Mouse (Mus musculus): ENCODE results near the gene Mapk6.

Gene Mapk6

DNA sequence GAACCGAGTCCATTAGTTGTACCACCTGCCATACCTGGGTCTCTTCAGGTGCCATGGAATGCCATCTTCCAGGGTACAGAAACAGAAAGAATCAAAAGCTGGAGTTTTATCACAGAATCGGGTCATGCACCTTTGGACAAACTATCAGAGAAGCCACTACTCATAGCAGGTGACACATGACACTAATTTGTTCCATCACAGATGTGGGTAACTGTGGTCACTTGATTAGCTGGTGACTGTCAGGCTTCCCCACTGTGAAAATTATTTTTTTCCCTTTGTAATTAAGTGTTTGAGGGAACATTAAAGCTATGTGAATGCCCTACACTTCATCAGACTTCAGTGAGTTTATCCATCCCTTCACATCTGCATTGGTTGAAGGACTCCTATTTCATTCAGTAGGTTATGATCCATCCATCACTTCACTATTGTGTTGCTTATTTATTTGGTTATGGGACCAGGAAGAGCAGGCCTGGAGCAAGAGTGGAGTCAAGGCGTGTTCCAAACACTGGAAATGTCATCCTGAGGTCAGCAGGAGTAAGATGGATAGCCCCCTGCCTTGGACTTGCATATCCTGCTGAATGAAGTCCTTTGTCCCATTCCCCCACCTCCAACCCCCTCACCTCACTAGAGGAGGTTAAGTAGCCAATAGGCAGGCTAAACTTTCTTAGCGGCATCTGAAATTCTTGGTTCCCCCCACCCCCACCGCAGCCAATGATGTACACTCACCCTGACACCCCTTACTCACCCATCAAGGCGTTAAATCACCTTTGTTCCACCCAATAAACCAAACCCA lies 14.7 kb upstream of the Mapk6 start:
- DNase-seq = no peak

DNA sequence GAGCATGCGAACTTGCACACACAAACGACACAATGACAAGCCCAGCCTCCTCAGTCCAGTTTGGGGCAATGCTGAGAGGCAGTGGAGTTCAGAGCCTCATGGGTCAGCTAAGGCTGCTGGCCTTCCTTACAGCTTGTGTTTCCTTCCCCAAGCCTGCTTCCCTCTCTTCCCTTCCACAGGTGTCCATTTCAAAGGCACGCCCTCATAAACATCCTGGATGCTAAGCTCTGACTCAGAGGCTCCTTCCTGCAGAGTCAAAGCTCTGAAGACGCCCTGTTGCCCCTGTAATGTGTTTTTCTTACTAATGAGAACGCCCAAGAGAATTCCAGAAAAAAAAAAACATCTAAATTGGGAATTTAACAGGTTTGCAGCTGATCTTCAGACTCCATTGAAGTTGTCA lies 13.9 kb upstream of the Mapk6 start:
- DNase-seq = no peak

DNA sequence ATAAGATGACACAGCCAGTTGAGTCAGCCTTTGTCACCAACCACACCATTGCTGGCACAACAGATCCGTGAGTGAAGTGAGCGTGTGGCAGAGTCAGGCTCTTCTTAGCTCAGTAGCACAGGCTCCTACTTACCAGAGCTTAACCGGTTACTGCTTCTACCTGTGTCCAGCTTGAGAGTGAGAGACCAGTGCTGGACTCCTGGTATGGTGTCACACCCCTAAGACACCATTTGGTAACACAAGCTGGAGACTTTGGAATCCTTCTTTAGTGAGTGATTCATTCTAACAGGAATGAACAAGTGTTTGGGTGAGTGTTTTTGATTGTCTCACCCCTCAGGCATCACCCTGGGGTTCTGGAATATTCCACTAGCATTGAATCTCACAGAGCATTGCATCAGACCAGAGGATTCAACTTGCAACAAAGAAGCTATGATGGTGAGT lies 12.5 kb upstream of the Mapk6 start:
- no peak for DNase-seq

DNA sequence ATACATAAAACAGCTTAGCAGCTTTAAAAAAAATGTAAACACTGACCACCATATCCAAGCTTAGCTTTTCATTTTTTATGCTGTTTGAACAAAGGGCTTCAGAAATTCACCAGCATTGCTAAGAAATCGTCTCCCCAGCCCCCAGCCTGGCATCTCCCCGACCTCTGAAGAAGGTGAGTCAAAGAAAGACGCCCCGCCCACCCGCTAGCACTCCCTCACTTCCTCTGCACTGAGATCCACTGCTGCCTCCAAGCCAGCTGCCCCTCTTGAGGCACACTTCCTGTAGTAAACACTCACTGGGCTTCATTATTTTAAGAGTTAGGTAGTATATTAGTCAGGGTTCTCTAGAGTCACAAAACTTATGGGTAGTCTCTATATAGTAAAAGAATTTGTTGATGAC lies 4.4 kb upstream of the Mapk6 start:
- DNase-seq = no peak

DNA sequence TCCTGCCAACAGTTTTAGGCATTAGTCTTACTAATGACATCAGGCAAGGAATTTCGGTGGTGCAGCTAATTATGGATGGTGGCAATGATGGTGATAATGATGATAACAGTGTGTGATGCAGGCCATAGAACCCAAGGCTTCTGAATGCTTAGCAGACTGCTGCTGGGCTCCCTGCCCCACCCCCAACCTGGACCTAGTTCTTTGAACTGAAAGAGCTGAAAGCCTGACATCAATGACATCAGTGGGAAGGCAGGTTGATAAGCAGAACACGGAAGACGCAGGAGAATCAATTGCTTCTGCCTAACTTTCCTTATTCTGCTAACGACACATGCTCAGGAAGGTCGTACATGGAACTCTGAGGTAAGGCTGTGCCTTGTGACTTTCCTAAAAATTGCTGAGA lies 3.4 kb upstream of the Mapk6 start:
- DNase-seq = no peak

DNA sequence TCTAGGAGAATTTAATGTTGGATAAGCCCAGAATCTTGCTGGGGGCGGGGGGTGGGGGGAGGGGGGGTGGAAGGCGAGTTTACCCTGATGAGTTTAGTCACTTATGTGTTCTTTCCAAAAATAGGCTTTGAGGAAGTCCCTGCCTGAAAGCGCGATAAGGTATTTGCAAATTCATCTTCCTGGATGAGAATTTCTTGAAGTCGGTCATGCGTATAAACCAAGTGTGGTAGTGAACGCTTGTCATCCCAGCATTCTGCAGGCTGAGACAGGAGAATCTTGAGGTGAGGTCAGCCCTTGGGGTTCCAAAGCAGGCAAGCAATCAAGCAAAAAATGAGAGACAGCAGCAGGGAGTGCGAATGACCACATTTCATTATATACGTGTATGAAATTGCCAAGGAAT lies 1.8 kb upstream of the Mapk6 start:
- no peak for DNase-seq

DNA sequence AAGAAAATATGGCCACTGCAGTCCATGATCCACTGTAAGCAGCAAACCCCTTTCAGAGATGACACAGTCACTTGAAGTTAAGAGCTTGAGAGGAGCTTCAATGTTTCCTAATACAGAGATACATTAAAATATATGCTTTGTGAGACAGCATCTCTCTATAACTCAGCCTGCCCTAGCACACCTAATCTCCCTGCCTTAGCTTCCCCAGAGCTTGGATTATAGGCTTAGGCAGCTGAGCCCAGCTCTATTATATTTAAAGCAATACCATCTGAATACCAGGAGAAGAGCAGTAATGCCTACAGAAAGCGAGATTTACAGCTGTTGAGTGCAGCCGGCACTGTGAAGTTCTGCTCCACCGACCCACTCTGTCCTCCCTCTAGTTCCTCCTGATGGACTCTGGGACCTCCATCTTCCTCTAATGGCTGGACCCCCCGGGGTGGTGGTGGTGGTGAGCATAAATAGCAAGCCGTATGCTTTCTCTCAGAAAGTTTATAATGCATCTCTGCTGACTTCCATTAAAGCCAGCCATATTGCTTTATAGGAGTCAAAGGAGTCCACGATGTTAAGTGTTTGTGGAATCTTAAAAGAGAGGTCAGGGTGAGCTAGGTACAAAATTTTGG lies 1.2 kb upstream of the Mapk6 start:
- peak; percentile 58 for DNase-seq

DNA sequence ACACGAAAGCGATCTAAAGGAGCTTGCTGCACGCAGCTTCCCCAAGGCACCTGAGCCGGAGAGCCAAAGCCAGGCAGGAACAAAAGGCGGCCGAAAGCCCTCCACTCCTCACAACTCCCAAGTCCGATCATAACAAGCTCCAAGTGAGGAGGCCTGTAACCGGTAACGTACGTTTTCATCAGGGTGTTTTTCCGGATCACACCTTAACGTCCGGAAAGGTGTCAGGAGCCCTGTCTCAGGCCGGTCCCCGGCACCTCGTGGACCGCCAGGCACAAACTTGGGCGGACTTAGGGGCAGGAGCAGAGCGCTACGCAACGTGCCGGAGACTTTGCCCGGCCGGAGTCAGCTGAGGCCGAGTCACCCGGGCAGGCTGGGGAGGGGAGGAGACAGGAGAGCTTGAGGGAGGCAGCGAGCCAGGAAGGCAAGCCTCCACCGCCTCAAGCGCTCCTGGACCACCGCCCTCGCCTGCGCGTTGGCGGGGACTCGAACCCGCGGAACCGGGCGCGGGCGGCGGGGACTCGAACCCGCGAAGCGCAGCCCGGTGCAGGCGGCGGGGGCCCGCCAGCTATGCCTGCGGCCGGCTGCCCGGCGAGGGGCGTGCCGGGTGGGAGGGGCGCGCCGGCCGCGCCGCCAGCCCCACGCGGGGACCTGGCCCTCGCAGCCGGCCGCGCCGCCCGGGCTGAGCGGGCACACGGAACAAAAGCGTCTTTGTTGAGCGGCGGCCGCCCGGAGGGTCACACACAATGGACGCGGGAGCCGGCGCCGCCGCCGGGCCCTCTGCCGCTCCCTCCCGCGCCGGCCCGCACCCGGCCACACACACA lies 564 bp downstream of the Mapk6 start:
- DNase-seq = peak; percentile 84

DNA sequence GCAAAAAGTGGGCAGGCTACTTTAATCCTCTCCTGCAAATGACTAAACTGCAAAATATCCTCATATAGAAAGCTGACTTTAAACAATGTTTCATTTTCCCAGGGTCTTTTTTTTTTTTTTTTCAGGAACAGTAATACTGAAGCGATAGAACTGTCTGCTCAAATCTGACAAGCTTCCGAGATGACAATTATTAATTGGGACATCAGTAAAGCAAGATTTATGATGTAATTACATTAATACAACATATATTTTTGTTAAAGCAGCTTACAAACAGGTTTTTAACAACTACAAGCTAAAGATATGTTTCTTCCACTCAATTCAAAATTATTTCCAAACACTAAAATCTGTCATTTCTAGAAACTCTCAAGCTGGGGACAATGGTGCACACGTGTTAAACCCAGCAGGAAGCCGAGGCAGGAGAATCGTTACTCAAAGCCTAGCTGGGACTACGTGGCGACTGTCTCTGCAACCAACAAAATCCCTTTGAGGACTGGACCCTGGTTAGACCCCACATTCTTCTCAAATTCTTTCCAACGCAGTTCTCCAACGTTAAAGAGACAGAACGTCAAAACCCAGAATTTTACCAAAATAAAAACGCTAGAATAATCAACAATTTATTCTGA lies 1.5 kb downstream of the Mapk6 start:
- no peak for DNase-seq

DNA sequence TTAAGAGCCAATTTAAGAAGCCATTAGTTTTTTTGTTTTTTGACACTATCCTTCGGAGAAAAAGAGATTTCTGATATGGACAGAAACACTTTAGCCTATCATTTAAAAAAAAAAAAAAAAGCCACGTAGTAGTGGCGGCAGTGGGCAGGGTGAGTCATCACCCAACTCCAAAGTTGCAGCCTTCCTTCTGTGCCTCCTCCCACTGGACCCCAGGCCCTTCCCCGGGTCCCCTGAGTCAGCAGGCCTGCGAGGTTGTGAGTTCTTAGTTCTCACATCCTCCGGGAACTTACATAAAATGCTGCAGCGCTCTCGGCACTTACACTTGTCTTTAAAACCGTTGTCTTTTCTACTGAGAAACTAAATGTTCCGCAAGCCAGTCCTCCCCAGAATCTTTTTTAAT lies 2.0 kb downstream of the Mapk6 start:
- DNase-seq = no peak

DNA sequence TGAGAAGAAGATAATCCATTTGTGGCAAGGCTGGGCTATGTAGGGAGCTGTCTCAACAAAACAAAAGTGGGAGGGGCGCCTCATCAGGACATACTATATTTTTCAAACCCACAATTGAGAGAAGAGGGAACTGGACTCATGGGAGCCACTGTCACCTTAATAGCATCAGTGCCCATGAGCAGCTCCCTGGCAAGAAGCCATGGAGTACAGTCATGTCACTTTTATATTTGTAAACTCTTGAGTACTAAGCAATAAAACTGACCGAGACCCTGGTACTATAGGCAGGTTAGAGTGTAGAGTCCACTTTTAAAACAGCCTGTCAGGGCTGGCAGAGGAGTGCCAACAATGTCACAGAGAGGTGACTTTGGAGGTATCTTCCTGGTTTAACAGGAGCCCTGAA lies 3.7 kb downstream of the Mapk6 start:
- DNase-seq = no peak

DNA sequence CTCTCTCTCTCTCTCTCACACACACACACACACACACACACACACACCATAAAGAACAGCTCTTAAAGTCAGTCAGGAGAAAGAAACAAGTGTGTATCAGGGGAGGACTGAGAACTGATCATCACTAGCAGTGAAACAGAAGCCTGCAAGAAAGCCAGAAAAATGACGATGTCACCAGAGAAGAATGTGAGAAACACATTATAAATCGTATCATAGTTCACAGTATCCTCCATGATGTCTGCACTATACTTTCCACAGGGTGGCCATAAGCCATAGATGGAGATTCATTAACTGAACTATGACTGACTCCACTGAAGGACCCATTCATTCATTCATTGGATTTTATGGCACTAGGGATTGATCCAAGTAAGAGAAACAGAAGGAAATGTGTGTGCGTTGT lies 6.3 kb downstream of the Mapk6 start:
- DNase-seq = no peak

DNA sequence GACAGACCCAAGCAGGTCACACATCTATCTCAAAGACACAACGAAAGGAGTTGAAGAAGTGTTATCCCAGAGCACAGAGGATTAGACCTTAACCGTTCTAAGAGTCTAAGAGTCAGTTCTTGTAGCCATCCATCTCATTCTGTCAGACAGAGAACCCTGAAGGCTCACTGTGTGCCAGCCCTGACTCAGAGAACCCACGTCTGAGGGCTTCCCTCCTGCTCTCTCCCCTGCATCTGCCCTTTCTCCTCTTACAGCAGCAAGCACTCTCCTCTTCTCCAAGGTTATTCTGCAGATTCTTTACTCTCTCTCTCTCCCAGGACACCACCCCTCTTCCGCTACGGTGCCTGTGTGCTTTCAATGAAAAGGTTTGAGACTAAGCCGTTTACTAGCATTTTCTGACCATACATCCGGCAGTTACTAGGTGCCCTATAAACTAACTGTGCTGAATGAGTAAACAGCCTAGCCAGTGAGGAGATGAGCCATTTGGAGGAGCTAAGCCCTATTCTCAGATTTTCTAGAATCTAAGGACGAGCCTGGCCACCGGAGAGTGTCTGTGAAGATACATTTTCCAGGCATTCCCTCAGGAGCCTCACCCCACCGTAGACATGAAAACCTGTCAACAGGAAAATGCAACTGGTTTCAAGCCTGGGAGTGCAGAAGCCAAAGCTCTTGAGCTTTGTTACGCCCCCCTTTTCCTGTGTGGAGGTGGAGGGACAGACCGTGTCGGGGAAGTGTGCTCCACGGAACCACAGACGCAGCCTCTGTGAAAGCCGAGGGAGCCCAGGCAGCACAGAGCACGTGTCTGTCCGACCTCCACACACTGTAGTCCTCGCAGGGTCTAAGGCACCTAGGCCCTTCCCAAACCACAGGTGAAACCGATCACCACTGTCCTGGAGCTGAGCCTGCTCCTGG lies 8.0 kb downstream of the Mapk6 start:
- DNase-seq = no peak

DNA sequence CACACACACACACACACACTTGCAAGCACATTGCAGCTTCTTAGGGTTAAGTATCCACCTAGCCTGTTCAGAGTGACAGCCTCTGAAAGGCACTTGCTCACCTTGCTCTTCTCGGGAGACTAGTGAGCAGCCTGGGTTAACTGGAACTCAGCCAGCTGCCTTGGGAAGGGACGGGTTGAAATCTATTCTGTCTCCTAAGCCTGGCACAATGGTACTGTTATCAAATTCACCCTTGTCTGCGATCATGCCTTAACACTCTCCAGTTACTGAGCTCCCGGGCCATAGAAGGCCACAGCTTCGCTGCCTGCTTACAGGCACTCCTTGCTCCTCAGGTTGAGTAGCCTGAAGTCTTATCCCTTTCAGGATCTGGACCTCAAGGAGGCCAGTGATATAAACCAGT lies 9.2 kb downstream of the Mapk6 start:
- DNase-seq = no peak

DNA sequence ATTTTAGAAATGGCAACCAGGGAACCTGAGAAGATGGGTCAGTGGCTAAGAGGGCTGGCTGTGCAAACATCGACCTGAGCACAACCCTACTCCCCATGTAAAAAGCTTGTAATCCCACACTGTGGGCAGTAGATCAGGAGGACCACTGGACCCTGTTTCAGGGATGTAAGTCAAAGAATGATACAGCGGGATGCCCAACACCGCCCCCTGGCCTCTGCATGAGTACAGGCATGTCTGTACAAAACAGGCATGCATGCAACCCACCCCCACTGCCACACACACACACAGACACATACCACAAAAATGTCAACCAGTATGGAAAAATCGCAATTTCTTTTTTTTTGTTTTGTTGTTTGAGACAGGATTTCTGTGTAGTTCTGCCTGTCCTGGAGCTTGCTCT lies 10.7 kb downstream of the Mapk6 start:
- no peak for DNase-seq

DNA sequence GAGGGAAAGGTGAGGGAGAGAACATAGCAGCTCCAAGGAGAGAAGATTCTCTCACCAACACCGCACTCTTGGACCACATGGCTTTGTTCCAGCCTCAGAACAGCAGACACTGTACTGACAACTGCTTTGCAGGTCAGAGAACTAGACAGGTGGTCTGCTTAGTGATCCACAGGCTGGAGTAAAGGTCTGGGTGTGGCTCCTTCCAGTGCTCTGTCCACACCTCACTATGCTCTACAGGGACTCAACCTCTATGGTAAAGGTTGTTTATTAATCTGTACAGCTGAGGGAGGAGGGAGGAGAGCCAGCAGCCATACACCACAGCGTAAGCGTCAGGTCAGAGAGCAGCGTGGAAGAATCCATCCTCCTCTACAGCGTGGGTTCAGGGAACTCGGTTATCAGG lies 13.8 kb downstream of the Mapk6 start:
- DNase-seq = no peak

DNA sequence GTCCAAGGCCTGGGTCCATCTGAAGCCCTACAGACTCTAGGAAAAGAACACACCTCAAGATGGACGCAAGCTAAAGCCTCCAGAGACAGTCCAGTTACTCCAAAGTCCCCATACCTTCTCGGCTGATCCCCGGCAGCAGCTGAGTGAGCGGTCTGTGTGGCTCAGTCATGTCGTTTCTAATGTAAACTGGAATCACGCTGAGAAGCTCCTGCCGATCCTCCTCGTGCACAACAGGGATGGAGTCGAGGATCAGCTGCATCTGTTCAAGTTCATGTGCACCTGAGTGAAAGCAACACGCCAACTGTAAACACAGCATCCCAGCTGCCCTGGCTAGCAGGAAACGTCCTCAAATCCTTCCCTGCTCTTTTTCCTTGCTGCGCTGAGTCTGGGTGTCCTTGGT lies 16.6 kb downstream of the Mapk6 start:
- no peak for DNase-seq

DNA sequence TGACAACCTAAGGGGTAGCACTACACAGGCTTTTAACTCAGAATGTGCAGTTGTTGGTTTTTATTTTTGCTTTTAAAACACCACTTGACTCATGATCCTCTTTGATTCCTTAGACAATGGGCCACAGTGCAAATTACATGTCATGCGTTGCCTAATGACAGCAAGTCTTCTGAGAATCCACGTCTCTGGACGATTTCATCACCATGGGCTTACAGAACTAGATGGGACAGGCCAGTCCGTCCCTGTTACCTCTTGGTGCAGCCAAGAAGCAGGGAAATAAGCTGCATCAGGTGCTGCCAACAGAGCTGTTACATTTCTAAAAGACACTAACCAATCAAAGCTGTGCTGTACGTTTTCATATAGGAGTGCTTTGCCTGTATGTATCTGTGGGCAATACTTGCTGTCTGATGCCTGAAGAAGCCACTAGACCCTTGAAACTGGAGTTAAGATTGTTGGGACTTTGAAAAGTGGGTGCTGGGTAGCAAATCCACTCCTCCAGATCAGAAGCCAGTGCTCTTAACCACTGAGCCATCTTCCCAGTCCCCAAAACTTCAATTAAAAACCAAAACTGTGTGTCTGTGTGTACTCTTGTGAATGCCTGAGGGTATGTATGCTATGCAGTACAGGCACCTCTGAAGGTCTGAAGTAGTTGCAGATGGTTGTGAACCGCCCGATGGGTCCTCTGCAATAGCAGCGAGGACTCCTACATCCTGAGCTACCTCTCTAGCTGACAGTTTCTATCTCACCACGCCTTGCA lies 24.4 kb downstream of the Mapk6 start:
- DNase-seq = no peak

DNA sequence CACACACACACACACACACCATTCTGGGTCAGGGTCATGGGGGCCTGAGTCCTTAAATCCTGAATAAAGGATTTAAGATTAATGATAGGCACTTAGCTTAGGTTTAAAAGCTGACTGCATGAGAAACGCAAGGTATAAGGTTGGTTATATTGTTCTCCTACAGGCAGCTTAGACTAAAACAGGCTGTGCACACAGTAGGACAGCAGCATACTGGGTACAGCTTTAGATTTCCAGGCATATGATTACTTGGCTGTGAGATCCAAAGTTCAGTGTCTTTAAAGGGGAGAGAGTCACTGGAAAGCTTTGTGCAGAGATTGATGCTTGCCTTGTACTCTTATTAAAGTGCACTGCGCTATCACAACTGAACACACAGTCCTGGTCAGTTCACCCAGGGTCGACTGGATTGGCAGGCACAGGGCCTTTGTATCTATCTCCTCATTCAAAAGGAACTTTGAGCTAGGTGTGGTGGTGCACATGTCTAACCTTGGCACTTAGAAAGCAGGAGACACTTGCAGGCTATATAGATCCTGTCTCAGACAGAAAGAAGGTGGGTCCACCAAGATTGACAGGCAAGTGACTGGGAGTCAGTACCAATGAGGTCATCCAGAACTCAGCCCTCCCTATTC lies 25.4 kb downstream of the Mapk6 start:
- no peak for DNase-seq

DNA sequence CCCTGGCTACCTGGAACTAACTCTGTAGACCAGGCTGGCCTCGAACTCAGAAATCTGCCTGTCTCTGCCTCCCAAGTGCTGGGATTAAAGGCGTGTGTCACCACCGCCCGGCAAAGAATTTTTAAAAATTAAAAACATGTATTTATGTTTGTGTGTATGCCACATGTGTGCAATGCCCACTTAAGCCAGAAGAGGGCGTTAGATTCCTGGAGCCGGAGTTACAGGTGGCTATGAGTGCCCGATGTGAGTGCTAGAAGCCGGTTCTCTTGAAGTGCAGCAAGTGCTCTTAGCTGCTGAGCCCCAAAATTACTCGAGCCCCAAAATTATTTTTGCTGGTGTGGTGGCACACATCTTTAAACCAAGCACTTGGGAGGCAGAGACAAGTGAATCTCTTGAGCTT lies 26.0 kb downstream of the Mapk6 start:
- no peak for DNase-seq

DNA sequence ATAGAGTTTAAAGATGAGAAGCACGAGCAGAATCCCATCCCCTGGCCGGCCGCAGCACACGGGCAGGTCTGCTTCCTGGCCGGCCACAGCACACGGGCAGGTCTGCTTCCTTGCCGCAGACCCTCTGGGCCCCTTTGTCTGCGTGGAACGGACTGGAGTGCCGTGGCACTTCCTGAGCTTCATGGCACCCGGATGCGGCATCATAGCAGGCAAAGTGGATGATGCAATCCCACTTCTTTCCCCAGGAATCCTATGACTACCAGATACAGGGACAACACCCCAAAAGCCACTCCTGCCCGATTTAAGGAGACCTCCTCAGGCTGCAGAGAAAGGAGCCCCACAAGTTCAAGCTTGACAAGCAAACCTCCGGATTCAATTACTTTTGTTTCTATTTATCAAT lies 27.0 kb downstream of the Mapk6 start:
- DNase-seq = no peak
